ENCODE assay signal across 9 mouse cellular contexts in genomic region chr5:124024677-124025076, GRCm38 (mm10). TPM values are rescaled to one million over a fixed set of nuclear protein-coding genes. Genes with fewer than 3 reads are reported as not detected.
DNase-seq lines count a peak whose midpoint lies in the region; ATAC-seq and TF ChIP-seq lines count a peak whose summit lies in the region.
"Had no signal": no experiment of that assay in that cellular context is flagged by ENCODE, and none has a peak within 500 bp of the region (broad histone marks: within the 10 kb centered on the region; RNA-seq: fewer than 3 reads in every experiment).

No protein-coding gene starts in this region.

- no peak overlapping the region for H3K4me2 ChIP-seq in kidney, postnatal 0 days (ENCODE audit: low read length)
- H3K4me2 ChIP-seq in hindbrain, embryonic 15.5 days: no peak overlapping the region
- H3K4me2 ChIP-seq in neural tube, embryonic 15.5 days: 0 out of 2 replicates have a peak overlapping the region, but pooled peaks have one; percentile 6
- H3K4me2 ChIP-seq: lung, embryonic 15.5 days had no signal

- no peak for TF ChIP-seq CTCF in kidney, postnatal 0 days (IDR thresholded peaks at IDR 0.05; ENCODE audit: low read depth)

- ATAC-seq in kidney, postnatal 0 days (replicated peaks; ENCODE audit: low FRiP score, low read depth): no peak
- peak; percentile 54; the same call in 1 of the 2 replicates for ATAC-seq in hindbrain, embryonic 15.5 days (ENCODE audit: low FRiP score, low read depth)
- ATAC-seq in neural tube, embryonic 15.5 days (ENCODE audit: low FRiP score): no peak

- WGBS in kidney, postnatal 0 days: 61% methylated on average over 6 of the region's 6 CpGs
- 30% methylated on average over 6 of the region's 6 CpGs for WGBS in hindbrain, embryonic 15.5 days
- 31% methylated on average over 6 of the region's 6 CpGs for WGBS in neural tube, embryonic 15.5 days

- no peaks in the 10 kb centered on the region for H3K9me3 ChIP-seq in kidney, postnatal 0 days (replicated peaks; ENCODE audit: low read length)
- no peaks in the 10 kb centered on the region for H3K9me3 ChIP-seq in hindbrain, embryonic 15.5 days
- no peaks in the 10 kb centered on the region for H3K9me3 ChIP-seq in neural tube, embryonic 15.5 days (replicated peaks)
- H3K9me3 ChIP-seq: lung, embryonic 15.5 days had no signal

- no peaks in the 10 kb centered on the region for H3K27me3 ChIP-seq in kidney, postnatal 0 days (ENCODE audit: insufficient read depth, low read length)
- no peaks in the 10 kb centered on the region for H3K27me3 ChIP-seq in hindbrain, embryonic 15.5 days
- H3K27me3 ChIP-seq in neural tube, embryonic 15.5 days (replicated peaks): no peaks in the 10 kb centered on the region
- H3K27me3 ChIP-seq: lung, embryonic 15.5 days had no signal

- H3K4me1 ChIP-seq in kidney, postnatal 0 days (replicated peaks; ENCODE audit: insufficient read depth, low read length): peaks cover 34% of the 10 kb centered on the region
- H3K4me1 ChIP-seq in hindbrain, embryonic 15.5 days (replicated peaks): peaks cover 71% of the 10 kb centered on the region
- H3K4me1 ChIP-seq in neural tube, embryonic 15.5 days: peaks cover 80% of the 10 kb centered on the region

- peak overlapping the region; percentile 62 for H3K27ac ChIP-seq in kidney, postnatal 0 days
- H3K27ac ChIP-seq in hindbrain, embryonic 15.5 days (replicated peaks): peak overlapping the region; percentile 58
- peak overlapping the region; percentile 67 for H3K27ac ChIP-seq in neural tube, embryonic 15.5 days (replicated peaks)
- H3K27ac ChIP-seq: lung, embryonic 15.5 days had no signal

- no peak overlapping the region for H3K9ac ChIP-seq in kidney, postnatal 0 days (ENCODE audit: low read depth, low read length)
- no peak overlapping the region for H3K9ac ChIP-seq in hindbrain, embryonic 15.5 days
- H3K9ac ChIP-seq in neural tube, embryonic 15.5 days (replicated peaks): no peak overlapping the region
- H3K9ac ChIP-seq: lung, embryonic 15.5 days had no signal

- H3K36me3 ChIP-seq in kidney, postnatal 0 days (ENCODE audit: insufficient read depth, low read length): no peaks in the 10 kb centered on the region
- no peaks in the 10 kb centered on the region for H3K36me3 ChIP-seq in hindbrain, embryonic 15.5 days
- H3K36me3 ChIP-seq in neural tube, embryonic 15.5 days: 0 out of 2 replicates have a peak, but pooled peaks cover 3% of the 10 kb centered on the region
- H3K36me3 ChIP-seq: lung, embryonic 15.5 days had no signal

- no peak overlapping the region for H3K4me3 ChIP-seq in kidney, postnatal 0 days (replicated peaks; ENCODE audit: low read depth, low read length)
- H3K4me3 ChIP-seq in hindbrain, embryonic 15.5 days: no peak overlapping the region
- no peak overlapping the region for H3K4me3 ChIP-seq in neural tube, embryonic 15.5 days (replicated peaks)
- H3K4me3 ChIP-seq: lung, embryonic 15.5 days had no signal

- no peak for DNase-seq in kidney, postnatal 0 days (ENCODE audit: low spot score)
- DNase-seq in kidney, postnatal 14 days: no peak
- DNase-seq in cerebellum, adult 8-10 months: peak; percentile 75
- no peak for DNase-seq in frontal cortex, postnatal 10 days (ENCODE audit: low spot score in 2 of 2)
- DNase-seq in T-cell, adult 2 months (ENCODE audit: low spot score): no peak
- no peak for DNase-seq in lung, postnatal 36 days

RNA-seq across cellular contexts. Expression of gene Vps37b, which starts 7.4 kb away (rescaled TPM):
- 30.7 and 31.7 TPM in 2 replicates for polyA plus RNA-seq in kidney, postnatal 0 days (2015; fragmentation: Nextera tagmentation; extraction: Ambion mirVana)
- 75.5 and 82.4 TPM in 2 replicates for polyA plus RNA-seq in hindbrain, embryonic 15.5 days (2015; fragmentation: Nextera tagmentation; extraction: Ambion mirVana)
- 48.8 and 50.4 TPM in 2 replicates for polyA plus RNA-seq in neural tube, embryonic 15.5 days (2015; fragmentation: Nextera tagmentation; extraction: Ambion mirVana)

RNA-seq across cellular contexts. Expression of gene Hip1r, which starts 51.2 kb away (rescaled TPM):
- polyA plus RNA-seq in kidney, postnatal 0 days (2015; fragmentation: Nextera tagmentation; extraction: Ambion mirVana): 24.8 and 28.4 TPM in 2 replicates
- polyA plus RNA-seq in hindbrain, embryonic 15.5 days (2015; fragmentation: Nextera tagmentation; extraction: Ambion mirVana): 33.9 and 34.2 TPM in 2 replicates
- polyA plus RNA-seq in neural tube, embryonic 15.5 days (2015; fragmentation: Nextera tagmentation; extraction: Ambion mirVana): 24.1 and 31.0 TPM in 2 replicates
